Mouse (Mus musculus) left cerebral cortex, postnatal 25 days (tissue): ENCODE data around the gene Accs. TPM values are rescaled to one million over a fixed set of nuclear protein-coding genes. Genes with fewer than 3 reads are reported as not detected.
A peak's percentile ranks its signal among the peaks of the same experiment; 100 is the strongest.

Experiments
- DNase-seq, 2 experiments: peaks; one replicate each; pipeline ENCODE4 v3.0.0; 2022; ENCODE audit warnings: low spot score in 2 of 2, mixed read lengths in 1 of 2
- intact Hi-C: fragments of 180-260 bp; cut with DNase I; formaldehyde crosslinking; loops from one replicate; pipeline ENCODE4 v1.15.1; 2025
- total RNA-seq, 2 experiments: library from RNA; stranded (reverse); gene quantifications; 2 replicates each; pipeline ENCODE4 v1.2.3; 2021

The Accs gene
- total RNA-seq: 1 to 10 TPM; 2.4 to 3.6 TPM

DNA sequence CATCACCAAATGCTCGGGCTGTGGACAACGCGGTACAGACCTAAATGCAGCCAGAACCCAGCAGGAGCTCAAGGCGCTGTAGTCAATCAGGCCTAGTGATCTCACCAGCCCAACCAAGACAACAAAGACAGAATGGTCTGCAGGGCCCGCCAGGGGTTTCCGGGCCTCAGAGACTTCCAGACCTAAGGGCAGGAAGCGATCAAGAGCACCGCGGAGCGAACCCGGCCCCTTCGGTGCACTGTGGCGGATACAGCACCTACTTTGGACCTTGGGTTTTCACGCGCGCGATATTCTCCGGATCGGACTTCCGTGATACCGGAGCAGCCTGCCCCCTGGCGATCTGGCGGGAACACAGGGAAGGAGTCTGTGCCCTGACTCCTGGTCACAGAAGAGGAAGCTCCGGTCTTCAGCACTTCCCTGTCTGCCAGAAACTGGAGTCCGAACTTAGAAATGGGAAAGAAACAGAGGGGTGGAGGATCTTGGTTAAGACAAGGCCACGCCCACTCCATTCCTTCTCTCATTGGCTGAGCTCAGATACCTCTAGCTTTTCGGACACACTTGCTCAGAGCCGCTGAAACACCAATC, at the start of gene Accs:
TSS of gene Accs (minus strand) at position 439 of the 585 bp plus-strand sequence.
- intact Hi-C loops: no loop called here
- DNase-seq: peak; percentile 49 to 55

- DNase-seq: peak; percentile 52 to 78
- intact Hi-C loops: loop anchor here (5.0 kb wide), 1 partner anchor 51 kb away; no protein-coding TSS in a partner anchor
Observed at GRCm38 (mm10) chr2:93891611-93892280, 42.0 kb upstream of the Accs start.

DNA sequence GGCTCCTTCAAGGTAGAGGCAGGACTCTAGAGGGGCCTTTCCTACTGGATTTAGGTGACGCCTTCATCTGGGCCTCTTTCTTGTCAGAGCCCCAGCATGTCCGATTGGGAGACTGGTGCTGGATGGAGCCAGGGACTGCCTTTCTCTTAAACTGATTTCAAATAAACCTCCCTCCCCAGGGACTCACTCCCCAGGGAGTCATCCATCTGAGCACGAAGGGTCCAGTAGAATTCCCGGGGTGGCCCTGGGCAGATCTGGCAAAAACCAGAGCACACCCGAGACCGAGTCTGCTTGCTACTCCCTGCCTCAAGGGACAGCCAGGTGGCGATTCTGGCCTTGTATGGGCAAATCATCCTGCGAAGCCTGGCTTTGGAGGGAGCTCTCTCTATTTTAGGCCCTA, 40.4 kb upstream of the Accs start:
- no peak for DNase-seq
- intact Hi-C loops: loop anchor here (5.0 kb wide), 1 partner anchor 52 kb away; no protein-coding TSS in a partner anchor

DNA sequence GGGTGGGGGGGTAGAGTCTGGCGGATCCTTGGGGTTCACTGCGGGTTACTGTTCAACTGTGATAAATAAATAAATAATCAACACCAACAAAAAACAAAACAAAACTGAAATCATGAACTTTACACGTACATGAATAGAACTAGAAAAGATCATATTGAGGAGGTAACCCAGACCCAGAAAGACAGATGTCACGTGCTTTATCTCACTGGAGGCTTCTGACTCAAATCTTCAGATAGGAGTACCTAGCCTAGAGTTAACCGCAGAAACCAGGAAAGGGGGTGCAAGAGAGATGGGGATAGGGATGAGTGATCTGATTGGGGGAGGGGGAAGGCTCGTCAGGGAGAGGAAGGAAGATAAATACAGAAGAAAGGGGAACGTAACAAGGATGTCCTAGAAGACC, 39.3 kb upstream of the Accs start:
- DNase-seq: no peak
- intact Hi-C loops: no loop called here

GRCm38 (mm10) chr2:93888366-93888765, 38.6 kb upstream of the Accs start:
- DNase-seq: no peak
- intact Hi-C loops: no loop called here

GRCm38 (mm10) chr2:93887273-93887672, 37.5 kb upstream of the Accs start:
- intact Hi-C loops: no loop called here

GRCm38 (mm10) chr2:93886013-93886794, 36.5 kb upstream of the Accs start:
- intact Hi-C loops: no loop called here
- no peak for DNase-seq

More at GRCm38 (mm10) chr2:93887273-93887672, 37.5 kb upstream of the Accs start:
- no peak for DNase-seq

DNA sequence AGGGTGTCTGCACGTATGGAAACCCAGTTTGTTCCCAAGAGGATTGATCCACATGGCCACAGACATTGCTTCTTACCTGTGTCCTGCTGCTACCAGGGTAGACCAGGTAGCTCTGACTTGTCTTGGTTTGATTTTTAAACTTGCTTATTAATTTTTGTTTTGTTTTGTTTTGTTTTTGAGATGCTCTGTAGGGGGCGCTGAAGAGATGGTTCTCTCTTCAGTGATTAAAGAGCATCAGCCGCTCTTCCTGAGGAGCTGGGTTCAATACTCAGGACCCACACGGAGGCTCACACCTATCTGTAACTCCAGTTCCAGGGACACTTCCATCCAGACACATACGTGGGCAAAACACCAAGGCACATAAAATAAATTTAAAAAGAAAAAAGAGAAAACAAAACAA, 33.3 kb upstream of the Accs start:
- intact Hi-C loops: no loop called here
- no peak for DNase-seq

- intact Hi-C loops: no loop called here
- no peak for DNase-seq
Observed at GRCm38 (mm10) chr2:93881640-93882367, 32.1 kb upstream of the Accs start.

- intact Hi-C loops: no loop called here
Observed at GRCm38 (mm10) chr2:93880981-93881380, 31.2 kb upstream of the Accs start.

DNA sequence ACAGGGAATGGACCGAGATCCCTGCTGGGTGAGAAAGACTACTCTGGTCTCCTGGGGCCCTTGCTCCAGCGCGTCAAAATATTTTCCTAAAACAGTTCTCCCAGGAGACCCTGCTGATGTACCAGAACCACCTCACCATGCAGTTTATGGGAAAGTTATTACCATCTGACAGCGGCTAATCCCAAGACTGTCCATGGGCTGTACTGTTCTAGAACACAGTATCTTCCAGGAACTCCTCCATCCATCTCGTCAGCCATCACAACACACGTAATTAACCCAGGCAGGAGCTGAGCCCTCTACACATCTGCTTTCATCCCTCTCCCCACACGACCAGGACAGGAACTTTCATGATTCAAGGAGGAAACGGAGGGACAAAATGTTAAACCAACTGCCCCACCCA, 30.7 kb upstream of the Accs start:
- intact Hi-C loops: no loop called here
- DNase-seq: no peak

More at GRCm38 (mm10) chr2:93880981-93881380, 31.2 kb upstream of the Accs start:
- DNase-seq: no peak

- no peak for DNase-seq
- intact Hi-C loops: no loop called here
Observed at GRCm38 (mm10) chr2:93877005-93877404, 27.3 kb upstream of the Accs start.

- intact Hi-C loops: no loop called here
Observed at GRCm38 (mm10) chr2:93874606-93875005, 24.9 kb upstream of the Accs start.

DNA sequence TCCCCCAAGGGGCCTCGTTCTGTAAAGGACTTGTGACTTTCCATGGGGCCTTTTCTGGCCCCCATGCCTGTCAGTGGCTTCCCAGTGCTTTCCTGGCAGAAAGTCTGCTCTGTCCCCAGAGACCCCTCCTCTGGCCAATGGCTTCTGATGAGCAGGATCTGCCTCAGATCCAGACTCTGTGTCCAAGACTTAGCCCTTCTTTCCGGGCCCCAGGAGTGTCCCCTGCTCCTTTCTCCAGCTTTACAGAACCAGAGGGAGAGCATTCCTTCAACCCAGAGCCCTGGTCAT, 24.4 kb upstream of the Accs start:
- DNase-seq: no peak
- intact Hi-C loops: no loop called here

More at GRCm38 (mm10) chr2:93874606-93875005, 24.9 kb upstream of the Accs start:
- DNase-seq: no peak

DNA sequence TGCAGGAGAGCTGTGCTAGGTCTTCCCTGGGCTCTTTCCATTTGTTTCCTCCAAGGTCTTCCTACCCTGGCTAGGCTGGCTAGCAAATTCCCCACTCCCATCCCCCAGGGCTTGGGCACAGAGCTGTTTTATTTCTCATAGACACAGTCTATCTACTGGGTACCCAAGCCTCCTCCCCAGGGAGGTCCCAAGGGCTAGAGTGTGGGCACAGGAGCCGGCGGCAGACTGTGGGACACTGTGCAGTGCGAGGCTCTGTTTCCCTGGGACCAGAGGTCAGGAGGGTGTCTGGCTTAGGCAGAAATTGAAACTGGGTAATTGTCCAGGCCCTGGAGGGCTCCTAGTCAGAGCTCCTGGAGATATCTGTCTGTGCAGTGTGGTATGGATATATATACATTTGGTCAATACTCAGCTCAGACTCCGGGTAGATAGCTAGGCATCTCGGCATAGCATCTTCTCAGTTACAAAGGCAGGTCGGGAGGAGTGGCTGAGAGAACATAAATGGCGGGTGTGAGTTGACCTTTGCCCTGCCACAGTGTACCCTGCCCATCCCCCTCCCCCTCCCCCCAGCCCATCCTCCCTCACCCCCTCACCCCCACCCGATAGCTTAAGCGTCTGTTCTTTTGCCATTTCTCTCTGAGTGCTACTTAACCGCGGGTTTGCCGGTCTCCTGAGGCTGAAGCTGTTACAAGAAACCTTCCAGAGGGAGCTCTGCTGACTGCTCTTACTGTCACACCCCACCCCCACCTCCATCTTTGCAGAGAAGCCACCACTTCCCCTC, 23.9 kb upstream of the Accs start:
- DNase-seq: no peak
- intact Hi-C loops: no loop called here

DNA sequence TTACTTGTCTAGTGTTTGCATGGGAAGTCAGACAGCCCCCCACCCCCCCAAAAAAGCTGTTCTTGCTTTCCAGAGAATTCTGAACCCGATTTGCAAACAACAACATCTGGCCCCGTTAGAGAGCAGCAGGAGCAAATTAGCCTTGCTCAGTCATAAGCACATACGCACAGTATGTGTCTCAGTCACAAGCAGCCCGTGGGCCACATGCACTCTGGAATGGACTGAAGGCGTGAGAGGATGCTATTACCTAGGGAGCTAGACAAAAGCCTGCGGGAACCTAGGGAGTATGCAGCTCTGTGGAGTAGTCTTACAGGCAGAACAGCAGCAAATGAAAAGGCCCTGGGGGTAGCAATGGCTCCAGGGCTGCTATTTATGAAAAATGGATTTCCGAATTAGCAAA, 22.5 kb upstream of the Accs start:
- intact Hi-C loops: no loop called here

DNA sequence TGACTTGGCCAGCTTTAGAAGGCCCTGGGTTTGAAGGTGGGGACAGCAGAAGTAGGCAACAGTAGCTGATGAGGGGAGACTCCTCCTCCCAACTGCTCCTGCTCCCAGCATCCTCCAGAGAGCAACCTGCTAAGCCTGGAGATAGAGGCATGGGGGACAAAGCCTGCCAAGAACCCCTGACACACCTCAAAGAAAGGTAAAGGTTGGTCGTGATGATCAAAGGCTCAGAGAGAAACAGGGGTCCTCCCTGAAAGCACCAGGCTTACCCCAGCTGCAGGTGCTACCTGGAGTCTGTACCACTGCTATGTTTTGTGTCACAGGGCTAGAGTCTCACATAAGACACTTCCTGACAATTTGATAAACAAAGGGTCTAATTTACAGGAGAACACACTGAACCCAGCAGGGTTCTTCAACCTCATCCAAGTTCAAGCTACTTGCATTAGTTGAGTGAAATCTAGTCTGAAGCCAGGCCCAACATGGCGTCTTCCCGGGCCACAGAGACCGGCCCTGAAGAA, 21.7 kb upstream of the Accs start:
- no peak for DNase-seq
- intact Hi-C loops: loop anchor here (1.0 to 2.0 kb wide), 2 partner anchors 85 to 131 kb away; partner anchors contain the start of gene Gm13889

More for the DNA sequence above, 22.5 kb upstream of the Accs start:
- DNase-seq: no peak

- intact Hi-C loops: loop anchor here (1.0 to 2.0 kb wide), 2 partner anchors 86 to 131 kb away; partner anchors contain the start of gene Gm13889
- DNase-seq: peak; percentile 75 to 83
Observed at GRCm38 (mm10) chr2:93870842-93871241, 21.1 kb upstream of the Accs start.

DNA sequence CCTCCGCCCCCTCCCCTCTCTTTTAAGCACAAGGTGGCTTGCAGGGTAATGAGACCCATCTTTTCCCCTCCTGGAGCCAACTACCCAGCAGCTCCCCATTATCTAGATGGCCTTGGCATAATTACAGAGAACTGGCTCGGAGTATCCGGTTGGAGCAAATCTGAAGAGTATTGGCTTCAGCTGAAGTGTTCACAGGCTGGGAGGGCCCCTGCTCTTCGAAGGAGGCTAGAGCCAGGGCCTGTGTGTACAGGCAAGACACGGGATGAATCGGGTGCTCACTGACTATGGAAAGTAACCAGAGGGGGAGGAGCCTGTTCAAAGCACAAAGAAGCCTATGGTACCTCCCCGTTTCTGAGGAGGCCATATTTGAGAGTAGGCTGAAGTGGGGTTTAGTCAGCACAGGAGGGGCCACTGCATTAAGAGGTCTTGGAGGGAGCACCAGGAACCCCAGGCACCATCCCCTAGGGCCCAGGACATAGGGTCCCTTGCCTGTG, 19.4 kb upstream of the Accs start, which contains the start of gene Accsl:
TSS of gene Accsl (minus strand) at position 51 of the 494 bp plus-strand sequence.
- intact Hi-C loops: no loop called here
- DNase-seq: no peak
